Mouse (Mus musculus): Measurements from ENCODE around the gene Mettl5. TPM values are rescaled to one million over a fixed set of nuclear protein-coding genes. Genes with fewer than 3 reads are reported as not detected.
"Not testable (repeated sequence)": the region's sequence is repeated elsewhere in the genome, so short reads cannot be mapped to it uniquely, and the experiment has no call there.

The Mettl5 gene
- 10 to 100 TPM in 1 of 2 experiments, 1 to 10 TPM in 1; 9.7 to 15.7 TPM for total RNA-seq (2021)
- long read RNA-seq, experiment 1, transcript Mettl5-201 (7 exons, 968 nt) = major isoform, 7 of 11 reads
- long read RNA-seq, experiment 1, partial matches to known transcripts = 1 of 11 reads
- long read RNA-seq, experiment 1, other reads (novel, unspliced or antisense) = 2 of 11 reads
- long read RNA-seq, experiment 2, transcript Mettl5-201 (7 exons, 968 nt) = major isoform, 6 of 7 reads
- long read RNA-seq, experiment 2, partial matches to known transcripts = 1 of 7 reads
- long read RNA-seq, experiment 2, other reads (novel, unspliced or antisense) = 0 of 7 reads

GRCm38 (mm10) chr2:69885451-69886305 is at the start of gene Mettl5:
Gene Mettl5, minus strand, starts transcription at chr2:69885615.
- peak; percentile 92 to 94 for DNase-seq (ENCODE audit: low spot score in 2 of 2)
- intact Hi-C loops (cut with DNase I) = no loop called here

DNA sequence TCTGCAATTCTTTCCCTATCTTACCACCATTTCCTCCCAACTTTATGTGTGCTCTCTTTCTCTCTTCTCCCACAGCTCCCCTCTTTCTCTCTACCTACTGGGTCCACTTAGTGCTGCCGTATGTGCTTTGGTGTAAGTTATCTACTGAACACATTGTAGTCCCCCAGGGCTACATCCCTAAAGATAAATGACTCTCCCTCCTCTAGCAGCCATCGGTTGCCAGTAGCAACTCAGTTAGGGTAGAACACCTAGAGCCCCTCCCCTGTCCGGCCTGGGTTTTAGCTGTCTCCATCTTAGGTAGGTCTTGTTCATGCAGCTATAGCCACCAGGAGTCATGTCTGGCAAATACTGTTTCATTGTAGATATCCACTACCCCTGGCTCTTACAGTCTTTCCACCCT is 39.5 kb upstream of the Mettl5 start:
- DNase-seq (ENCODE audit: low spot score in 2 of 2) = no peak
- intact Hi-C loops (cut with DNase I) = no loop called here

DNA sequence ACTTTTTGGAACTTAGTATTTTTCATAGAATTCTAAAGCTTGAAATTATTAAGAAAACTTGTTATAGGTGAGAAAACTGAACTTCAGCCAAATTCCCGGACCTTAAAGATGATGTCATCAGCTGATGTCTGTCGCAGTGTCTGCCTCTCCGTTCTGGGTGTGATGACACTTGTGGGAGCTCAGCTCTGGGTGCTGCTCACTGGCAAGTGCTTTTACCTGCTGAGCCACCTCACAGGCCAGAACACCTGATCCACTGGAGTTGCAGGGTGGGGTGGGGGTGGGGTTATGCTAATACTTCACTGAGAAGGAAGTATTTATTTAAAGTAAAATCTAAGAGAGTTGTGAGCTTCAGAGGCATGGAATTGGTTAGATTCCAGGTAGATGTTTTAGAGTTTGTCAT is 31.9 kb upstream of the Mettl5 start:
- DNase-seq (ENCODE audit: low spot score in 2 of 2) = no peak
- intact Hi-C loops (cut with DNase I) = no loop called here

DNA sequence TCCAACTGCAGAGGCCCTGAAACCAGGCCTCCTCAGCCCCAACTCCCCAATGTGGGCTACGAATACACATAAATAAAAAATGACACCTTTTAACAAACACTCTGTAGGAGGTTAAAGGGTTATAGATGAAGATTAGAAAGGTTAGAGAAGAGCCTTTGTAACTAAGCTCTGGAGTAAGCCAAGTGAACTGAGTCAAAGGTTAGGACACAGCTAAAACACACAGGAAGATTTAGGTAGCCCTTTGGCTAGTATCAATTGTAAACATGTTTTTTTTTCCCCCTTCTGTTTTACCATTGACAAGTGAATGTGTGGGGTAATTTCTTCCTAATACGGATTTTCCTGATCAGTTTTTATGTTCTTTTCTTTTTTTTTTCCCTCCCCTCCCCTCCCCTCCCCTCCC is 27.4 kb upstream of the Mettl5 start:
- no peak for DNase-seq (ENCODE audit: low spot score in 2 of 2)
- intact Hi-C loops (cut with DNase I) = no loop called here

- intact Hi-C loops (cut with DNase I); DNase-seq (ENCODE audit: low spot score in 2 of 2): not testable (repeated sequence)
These were observed 22.0 kb upstream of the Mettl5 start for GRCm38 (mm10) chr2:69907394-69907793.

DNA sequence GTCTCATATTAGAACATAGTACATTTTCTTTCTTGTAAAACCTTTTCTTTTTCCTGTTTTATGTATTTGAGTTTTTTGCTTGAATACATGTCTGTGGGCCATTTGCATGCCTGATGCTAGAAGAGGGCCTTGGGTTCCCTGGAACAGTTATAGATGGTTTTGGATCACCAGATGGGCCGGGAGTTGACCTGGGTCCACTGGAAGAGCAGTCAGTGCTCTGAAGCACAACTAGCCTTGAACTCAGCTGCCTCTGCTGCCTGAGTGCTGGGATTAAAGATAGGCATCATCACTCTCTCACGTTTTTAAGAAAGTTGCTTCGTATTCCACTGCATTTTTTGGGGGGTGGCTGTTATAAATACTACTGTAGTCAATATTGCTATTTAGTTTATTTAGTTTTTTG is 18.1 kb upstream of the Mettl5 start:
- no peak for DNase-seq (ENCODE audit: low spot score in 2 of 2)
- intact Hi-C loops (cut with DNase I) = no loop called here

DNA sequence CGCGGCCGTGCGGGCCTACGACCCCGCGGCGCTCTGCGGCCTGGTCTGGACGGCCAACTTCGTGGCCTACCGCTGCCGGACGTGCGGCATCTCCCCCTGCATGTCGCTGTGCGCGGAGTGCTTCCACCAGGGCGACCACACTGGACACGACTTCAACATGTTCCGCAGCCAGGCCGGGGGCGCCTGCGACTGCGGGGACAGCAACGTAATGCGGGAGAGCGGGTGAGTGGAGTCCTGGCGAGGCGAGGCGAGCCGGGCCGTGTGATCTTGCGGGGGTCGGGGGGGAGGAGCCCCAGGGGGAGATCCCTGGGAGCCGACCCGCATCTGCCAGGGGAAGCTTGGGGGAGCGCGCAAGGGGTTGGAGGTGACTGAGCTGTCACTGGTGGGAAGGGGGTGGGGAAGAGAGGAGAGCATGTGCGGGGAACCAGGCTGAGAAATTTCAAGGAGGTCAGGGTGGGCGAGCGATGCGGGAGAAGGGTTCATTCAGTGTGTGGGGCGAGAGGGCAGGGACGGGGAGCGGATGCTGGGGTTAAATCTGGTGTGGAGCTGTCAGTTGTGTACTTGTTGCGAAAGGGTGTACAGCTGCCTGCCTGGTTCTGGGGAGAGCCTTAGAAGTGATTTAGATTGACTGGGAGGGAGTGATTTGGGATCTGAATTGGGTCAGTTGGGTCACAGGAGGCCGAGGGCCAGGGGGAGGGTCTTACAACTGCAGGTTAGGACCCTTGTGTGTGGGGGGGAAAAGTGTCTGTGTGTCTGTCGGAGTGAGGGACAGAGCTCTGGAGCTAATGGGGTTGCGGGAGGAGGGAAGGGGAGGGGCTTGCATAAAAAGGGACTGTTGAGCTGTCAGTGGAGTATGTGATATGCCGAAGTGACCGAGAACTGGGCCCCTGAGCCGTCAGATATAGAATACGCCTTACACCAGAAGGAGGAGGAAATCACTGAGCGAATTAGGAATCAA is 12.5 kb upstream of the Mettl5 start:
- DNase-seq (ENCODE audit: low spot score in 2 of 2) = peak; percentile 32 to 58
- intact Hi-C loops (cut with DNase I) = no loop called here

- intact Hi-C loops (cut with DNase I) = no loop called here
- DNase-seq (ENCODE audit: low spot score in 2 of 2) = peak; percentile 96
These were observed 11.7 kb upstream of the Mettl5 start, which contains the start of gene Ubr3 for GRCm38 (mm10) chr2:69897039-69897617. Gene Ubr3, plus strand, starts transcription at chr2:69897246.

DNA sequence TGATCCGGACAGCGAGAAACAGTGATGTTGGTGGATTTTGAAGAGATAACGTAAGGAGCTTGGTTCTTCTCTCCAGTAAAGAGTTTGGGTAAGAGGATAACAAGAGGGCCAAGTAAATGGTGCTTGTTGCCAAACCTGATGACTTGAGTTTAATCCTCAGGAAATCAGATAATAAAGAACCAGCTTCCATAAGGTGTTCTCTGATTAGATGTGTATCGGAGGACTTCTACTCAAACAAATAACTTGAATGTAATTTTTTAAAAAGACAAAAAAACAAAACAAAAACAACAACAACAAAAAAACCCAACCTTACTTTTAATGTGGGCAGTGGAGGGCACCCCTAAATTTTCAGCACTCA is 10.8 kb upstream of the Mettl5 start:
- intact Hi-C loops (cut with DNase I) = no loop called here
- no peak for DNase-seq (ENCODE audit: low spot score in 2 of 2)

- DNase-seq (ENCODE audit: low spot score in 2 of 2) = no peak
- intact Hi-C loops (cut with DNase I) = no loop called here
These were observed 10.2 kb upstream of the Mettl5 start for GRCm38 (mm10) chr2:69895502-69896223.

GRCm38 (mm10) chr2:69893891-69894290 is 8.5 kb upstream of the Mettl5 start:
- intact Hi-C loops (cut with DNase I) = no loop called here
- DNase-seq (ENCODE audit: low spot score in 2 of 2) = no peak

- DNase-seq (ENCODE audit: low spot score in 2 of 2) = no peak
- intact Hi-C loops (cut with DNase I) = no loop called here
These were observed 7.7 kb upstream of the Mettl5 start for GRCm38 (mm10) chr2:69893145-69893544.

DNA sequence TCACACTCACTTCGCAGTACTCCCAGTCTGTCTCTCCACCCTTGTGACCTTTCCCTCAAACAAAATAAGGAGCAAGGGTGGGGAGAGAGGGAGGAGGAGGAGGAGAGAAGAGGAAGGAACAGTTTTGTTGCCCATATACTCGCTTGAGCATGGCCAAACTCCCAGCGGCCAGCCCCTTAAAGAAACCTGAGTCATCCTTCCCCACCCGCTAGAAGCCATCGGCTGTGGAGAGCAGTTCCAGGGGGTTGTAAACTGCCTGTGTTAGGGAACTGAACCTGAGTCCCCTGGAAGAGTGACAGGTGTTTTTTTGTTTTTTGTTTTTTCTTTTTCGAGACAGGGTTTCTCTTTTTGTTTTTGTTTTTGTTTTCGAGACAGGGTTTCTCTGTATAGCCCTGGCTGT is 5.4 kb upstream of the Mettl5 start:
- intact Hi-C loops (cut with DNase I) = no loop called here
- no peak for DNase-seq (ENCODE audit: low spot score in 2 of 2)

DNA sequence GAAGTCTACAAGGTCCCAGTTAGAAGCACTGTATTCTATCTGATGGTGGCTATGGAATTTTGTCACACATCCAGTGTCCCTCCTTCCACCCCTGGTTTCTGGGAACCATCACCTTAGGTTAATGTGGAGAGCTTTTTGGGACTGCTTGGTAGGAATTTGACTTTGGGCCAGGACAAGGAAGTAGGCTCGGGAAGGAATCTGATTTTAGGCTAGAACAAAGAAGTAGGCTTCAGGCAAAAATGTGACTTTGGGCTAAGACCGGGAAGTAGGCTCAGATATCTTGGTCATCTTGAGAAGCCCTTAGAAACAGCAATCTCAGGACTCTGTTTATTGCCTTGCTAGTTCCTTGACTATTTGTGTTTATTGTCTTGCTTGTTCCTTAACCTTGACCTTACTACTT is 3.5 kb upstream of the Mettl5 start:
- intact Hi-C loops (cut with DNase I) = no loop called here
- no peak for DNase-seq (ENCODE audit: low spot score in 2 of 2)

GRCm38 (mm10) chr2:69885050-69885449 is 365 bp downstream of the Mettl5 start:
- intact Hi-C loops (cut with DNase I) = no loop called here
- DNase-seq (ENCODE audit: low spot score in 2 of 2) = no peak

GRCm38 (mm10) chr2:69884581-69884980 is 834 bp downstream of the Mettl5 start:
- intact Hi-C loops (cut with DNase I) = no loop called here
- no peak for DNase-seq (ENCODE audit: low spot score in 2 of 2)

GRCm38 (mm10) chr2:69883990-69884391 is 1.4 kb downstream of the Mettl5 start:
- intact Hi-C loops (cut with DNase I) = no loop called here
- DNase-seq (ENCODE audit: low spot score in 2 of 2) = no peak

GRCm38 (mm10) chr2:69862117-69862657 is 23.2 kb downstream of the Mettl5 start:
- no peak for DNase-seq (ENCODE audit: low spot score in 2 of 2)
- intact Hi-C loops (cut with DNase I) = loop anchor here (5.0 kb wide), 2 partner anchors 40 to 60 kb away; partner anchors contain the start of gene Klhl23

All from left cerebral cortex, postnatal 14 days (tissue).